Mouse (Mus musculus) forebrain, embryonic 12.5 days (tissue): Measurements from ENCODE around the gene Chdh. TPM values are rescaled to one million over a fixed set of nuclear protein-coding genes. Genes with fewer than 3 reads are reported as not detected.

Experiments
- ATAC-seq: fragments of 200-750 bp; cut with Nextera tagmentation; 2 replicates; pipeline ENCODE4 v1.8.0; 2017; ENCODE audit warnings: moderate TSS enrichment; ENCODE audit not compliant: low FRiP score
- H3K27ac ChIP-seq: fragments of 300-500 bp; sonication (generic); 2 replicates; pipeline ENCODE4 v1.5.1; 2016; ENCODE audit warnings: mild to moderate bottlenecking
- H3K27me3 ChIP-seq: fragments of 300-500 bp; sonication (generic); 2 replicates; pipeline ENCODE4 v1.6.1; 2016; ENCODE audit warnings: mild to moderate bottlenecking
- H3K36me3 ChIP-seq: fragments of 300-500 bp; sonication (generic); replicated peaks from 2 replicates; pipeline ENCODE4 v1.6.1; 2016; ENCODE audit warnings: mild to moderate bottlenecking
- H3K4me1 ChIP-seq: fragments of 300-500 bp; sonication (generic); 2 replicates; pipeline ENCODE4 v1.6.1; 2016
- H3K4me2 ChIP-seq: fragments of 300-500 bp; sonication (generic); 2 replicates; pipeline ENCODE4 v1.6.1; 2016; ENCODE audit warnings: mild to moderate bottlenecking, moderate library complexity
- H3K4me3 ChIP-seq: fragments of 300-500 bp; sonication (generic); replicated peaks from 2 replicates; pipeline ENCODE4 v1.5.1; 2016; ENCODE audit warnings: mild to moderate bottlenecking
- H3K9ac ChIP-seq: fragments of 300-500 bp; sonication (generic); 2 replicates; pipeline ENCODE4 v1.6.1; 2016; ENCODE audit warnings: mild to moderate bottlenecking
- H3K9me3 ChIP-seq: fragments of 300-500 bp; sonication (generic); 2 replicates; pipeline ENCODE4 v1.6.1; 2016
- WGBS: fragments of 180-500 bp; shearing (Covaris S2); methylation state at CpG from one replicate; pipeline ENCODE4 v1.1.7; 2016; 5-methylcytosine and 5-hydroxymethylcytosine counted together
- polyA plus RNA-seq: library from polyadenylated mRNA; unstranded; fragments of >200 nt; fragmentation: Nextera tagmentation; extraction: Ambion mirVana; gene quantifications from 2 replicates; pipeline ENCODE4 v1.2.1, GENCODE M21; 2016

Chdh gene
- 0.04 TPM in 1 of 2 replicates, not detected in the other for polyA plus RNA-seq

DNA sequence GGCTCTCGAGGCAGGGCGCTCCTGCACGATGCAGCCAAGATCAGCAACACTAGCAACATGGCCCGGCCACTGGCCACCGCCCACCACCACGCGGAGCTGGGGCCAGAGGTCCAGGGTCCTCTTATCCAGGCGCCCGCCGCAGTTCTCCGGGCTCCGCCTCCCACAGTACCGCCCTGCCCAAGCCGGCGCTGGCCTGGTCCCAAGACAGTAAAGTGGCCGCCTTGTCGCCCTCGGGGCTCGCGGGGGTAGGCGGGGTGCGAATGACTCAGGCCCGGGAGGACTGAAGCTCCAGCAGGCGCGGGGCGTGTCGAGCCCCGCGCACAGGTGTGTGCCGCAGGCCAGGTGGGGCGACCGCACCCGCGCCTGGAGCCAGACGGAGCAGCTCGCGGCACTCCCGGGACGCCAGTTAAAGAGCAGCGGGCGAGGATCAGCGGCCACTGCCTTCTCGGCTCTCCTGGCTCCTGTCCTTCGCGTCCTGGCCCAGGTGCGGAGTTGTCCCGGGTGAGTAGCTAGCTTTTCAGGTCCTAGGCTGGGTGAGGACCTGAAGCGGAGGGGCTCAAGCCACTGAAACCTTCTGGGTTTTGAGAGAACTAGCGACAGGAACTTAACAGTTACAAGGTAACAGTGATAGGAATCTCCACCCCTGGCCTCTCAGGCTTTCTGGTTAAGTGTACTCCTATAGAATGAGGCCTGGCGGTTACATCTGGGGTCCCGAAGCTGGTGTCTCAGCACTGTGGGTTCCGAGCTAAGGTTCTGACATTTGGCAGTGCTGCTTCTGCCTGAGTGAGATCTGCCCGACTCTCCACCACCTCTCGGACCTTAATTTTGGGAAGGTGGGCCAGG is at the start of gene Chdh, which contains the start of gene Il17rb:
Chdh (plus strand) TSS at position 291 of the 843 bp plus-strand sequence.
Il17rb (minus strand) TSS at position 164 of the 843 bp plus-strand sequence.
- peak; percentile 33; the same call in 1 of the 2 replicates for ATAC-seq
- Histone ChIP-seq H3K36me3 (no peaks in the 10 kb centered on the region), H3K27me3 (peaks cover 31% of the 10 kb centered on the region), H3K4me2 (peak within 1 kb of the TSS; percentile 88), H3K9me3 (no peaks in the 10 kb centered on the region), H3K4me1 (peaks cover 7% of the 10 kb centered on the region), H3K27ac (no peak within 1 kb of the TSS), H3K4me3 (peak within 1 kb of the TSS; percentile 43), H3K9ac (peak within 1 kb of the TSS; percentile 47)
- WGBS: 10% methylated on average over 54 of the region's 54 CpGs

DNA sequence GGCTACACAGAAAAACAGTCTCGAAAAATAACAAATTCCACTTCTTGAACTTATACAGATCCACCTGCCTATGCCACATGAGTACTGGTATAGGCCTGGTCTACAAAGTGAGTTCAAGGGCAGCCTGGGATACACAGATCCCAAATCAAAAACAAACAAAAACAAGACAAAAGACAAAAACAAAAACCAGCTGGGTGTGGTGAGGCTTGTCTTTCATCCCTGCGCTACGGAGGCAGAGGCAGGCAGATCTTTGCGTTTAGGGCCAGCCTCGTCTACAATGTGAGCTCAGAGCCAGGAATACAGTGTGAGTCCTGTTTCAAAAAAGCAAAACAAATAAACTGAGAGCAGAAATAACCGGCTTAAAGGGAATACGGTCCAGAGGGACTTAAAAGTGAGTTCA is 41.2 kb upstream of the Chdh start:
- peak; percentile 7; the same call in 1 of the 2 replicates for ATAC-seq
- H3K9ac ChIP-seq: peak overlapping the region; percentile 33; the same call in 1 of the 2 replicates
- H3K4me3 ChIP-seq: peak overlapping the region; percentile 71
- H3K9me3 ChIP-seq: no peaks in the 10 kb centered on the region
- H3K27me3 ChIP-seq: no peaks in the 10 kb centered on the region
- peaks cover 19% of the 10 kb centered on the region for H3K36me3 ChIP-seq
- WGBS: 62% methylated on average over 7 of the region's 7 CpGs
- peaks cover 27% of the 10 kb centered on the region for H3K4me1 ChIP-seq
- H3K27ac ChIP-seq: peak overlapping the region; percentile 53; the same call in 1 of the 2 replicates
- peak overlapping the region; percentile 63 for H3K4me2 ChIP-seq

DNA sequence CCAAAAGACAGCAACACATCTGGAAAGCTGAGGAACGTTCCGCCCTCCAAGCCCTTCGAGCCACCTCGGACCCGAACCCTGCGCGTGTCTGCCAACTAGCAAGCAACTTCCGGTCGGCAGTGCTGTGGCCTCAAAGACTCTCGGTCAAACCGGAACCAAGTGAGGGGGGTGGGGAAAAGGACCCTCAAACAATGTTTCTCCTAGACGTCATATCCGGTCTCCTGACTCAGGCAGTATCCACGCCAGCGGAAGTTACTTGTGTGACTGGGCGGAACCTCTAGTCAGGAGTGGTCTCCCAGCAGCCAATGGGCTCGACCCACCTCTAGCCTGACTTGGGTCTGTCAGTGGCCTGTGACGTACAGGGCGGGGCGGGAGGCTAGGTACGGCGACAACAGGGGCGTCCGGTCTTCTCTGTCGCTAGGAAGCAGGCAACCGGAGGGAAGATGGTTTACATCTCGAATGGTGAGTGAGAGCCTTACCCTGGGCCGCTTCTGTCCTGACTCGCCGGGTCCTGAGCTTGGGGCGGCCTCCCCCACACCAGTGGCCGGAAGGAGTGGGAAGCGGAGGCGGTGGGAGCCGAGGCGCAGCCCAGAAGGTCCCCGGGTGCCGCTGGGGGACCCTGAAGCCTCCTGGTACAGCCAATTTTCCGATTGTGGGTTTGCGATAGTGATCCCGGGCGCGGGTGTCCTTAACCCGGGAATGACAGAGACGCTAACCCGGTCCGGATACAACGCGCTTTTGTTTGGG is 40.6 kb upstream of the Chdh start, which contains the start of gene Selenok:
Selenok (plus strand) TSS at position 234 of the 747 bp plus-strand sequence.
- Histone ChIP-seq H3K4me2 (peak within 1 kb of the TSS; percentile 73), H3K4me1 (peaks cover 27% of the 10 kb centered on the region), H3K36me3 (peaks cover 25% of the 10 kb centered on the region), H3K9me3 (no peaks in the 10 kb centered on the region), H3K27ac (peak within 1 kb of the TSS; percentile 70), H3K27me3 (no peaks in the 10 kb centered on the region), H3K4me3 (peak within 1 kb of the TSS; percentile 71), H3K9ac (peak within 1 kb of the TSS; percentile 76)
- ATAC-seq: peak; percentile 100
- under 1% methylated on average over 49 of the region's 49 CpGs for WGBS

DNA sequence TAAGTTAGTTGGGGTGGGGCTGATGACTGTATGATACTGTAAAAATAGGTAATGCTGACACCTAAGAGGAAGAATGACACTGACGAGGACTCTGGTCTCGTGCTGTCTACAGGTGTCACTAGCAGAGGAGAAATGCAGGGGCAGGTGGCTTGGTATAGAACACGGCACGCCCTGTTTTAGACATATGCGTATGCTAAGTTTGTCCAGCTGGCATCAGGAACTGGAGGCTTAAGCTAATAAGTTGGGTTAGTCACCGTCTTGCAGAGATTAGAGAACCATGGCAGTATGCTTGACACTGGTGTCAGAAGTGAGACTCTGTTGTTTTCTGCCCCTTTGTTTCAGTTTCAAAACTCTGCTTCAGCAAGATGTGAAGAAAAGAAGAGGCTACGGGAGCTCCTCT is 37.4 kb upstream of the Chdh start:
- H3K27me3 ChIP-seq: no peaks in the 10 kb centered on the region
- peaks cover 46% of the 10 kb centered on the region for H3K36me3 ChIP-seq
- H3K9ac ChIP-seq: no peak overlapping the region
- H3K9me3 ChIP-seq: no peaks in the 10 kb centered on the region
- no peak for ATAC-seq
- no peak overlapping the region for H3K4me3 ChIP-seq
- peaks cover 27% of the 10 kb centered on the region for H3K4me1 ChIP-seq
- no peak overlapping the region for H3K27ac ChIP-seq
- 94% methylated on average over 7 of the region's 7 CpGs for WGBS
- no peak overlapping the region for H3K4me2 ChIP-seq

DNA sequence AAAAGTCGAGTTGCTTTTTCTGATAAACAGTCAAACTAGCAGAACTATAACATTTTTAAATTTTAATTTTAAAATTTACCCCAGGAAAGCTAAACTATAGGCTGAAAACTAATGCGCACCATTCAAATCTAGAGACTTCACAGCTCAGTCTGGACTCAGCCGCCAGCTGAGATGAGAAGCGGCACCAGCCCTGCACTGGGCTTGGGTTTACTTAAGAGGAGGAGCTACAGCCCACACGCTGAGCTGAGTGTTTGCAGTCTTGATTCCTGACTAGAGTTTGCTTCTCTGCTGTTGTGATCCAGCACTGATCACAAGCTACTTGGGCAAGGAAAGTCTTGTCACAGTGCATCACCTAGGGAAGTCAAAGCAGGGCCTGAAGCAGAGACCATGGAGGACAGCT is 36.8 kb upstream of the Chdh start:
- Histone ChIP-seq H3K27ac (no peak overlapping the region), H3K9ac (no peak overlapping the region), H3K9me3 (no peaks in the 10 kb centered on the region), H3K4me1 (peaks cover 27% of the 10 kb centered on the region), H3K4me2 (no peak overlapping the region), H3K4me3 (no peak overlapping the region), H3K36me3 (peaks cover 46% of the 10 kb centered on the region), H3K27me3 (no peaks in the 10 kb centered on the region)
- WGBS: 91% methylated on average over 5 of the region's 5 CpGs
- no peak for ATAC-seq

DNA sequence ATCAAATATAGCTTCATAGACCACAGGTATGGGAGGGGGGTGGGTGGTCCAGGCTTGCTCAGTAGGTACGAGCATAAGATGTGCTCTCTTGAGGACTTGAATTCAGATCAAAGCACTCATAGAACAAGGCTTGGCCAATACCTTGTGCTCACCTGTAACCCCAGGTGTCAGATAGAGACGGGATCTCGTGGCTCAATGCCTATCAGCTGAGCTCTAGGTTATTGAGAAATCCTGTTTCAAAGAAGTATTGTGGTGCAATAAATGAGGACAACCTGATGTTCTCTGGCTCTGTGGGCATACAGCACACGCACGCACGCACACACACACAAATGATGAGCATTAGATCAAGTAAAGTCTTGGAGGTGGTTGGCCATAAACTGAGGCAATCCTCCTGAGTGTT is 31.9 kb upstream of the Chdh start:
- no peak for ATAC-seq
- Histone ChIP-seq H3K4me2 (no peak overlapping the region), H3K27me3 (no peaks in the 10 kb centered on the region), H3K4me3 (no peak overlapping the region), H3K9me3 (no peaks in the 10 kb centered on the region), H3K27ac (no peak overlapping the region), H3K9ac (no peak overlapping the region), H3K4me1 (peaks cover 9% of the 10 kb centered on the region), H3K36me3 (peaks cover 53% of the 10 kb centered on the region)
- 94% methylated on average over 6 of the region's 6 CpGs for WGBS

DNA sequence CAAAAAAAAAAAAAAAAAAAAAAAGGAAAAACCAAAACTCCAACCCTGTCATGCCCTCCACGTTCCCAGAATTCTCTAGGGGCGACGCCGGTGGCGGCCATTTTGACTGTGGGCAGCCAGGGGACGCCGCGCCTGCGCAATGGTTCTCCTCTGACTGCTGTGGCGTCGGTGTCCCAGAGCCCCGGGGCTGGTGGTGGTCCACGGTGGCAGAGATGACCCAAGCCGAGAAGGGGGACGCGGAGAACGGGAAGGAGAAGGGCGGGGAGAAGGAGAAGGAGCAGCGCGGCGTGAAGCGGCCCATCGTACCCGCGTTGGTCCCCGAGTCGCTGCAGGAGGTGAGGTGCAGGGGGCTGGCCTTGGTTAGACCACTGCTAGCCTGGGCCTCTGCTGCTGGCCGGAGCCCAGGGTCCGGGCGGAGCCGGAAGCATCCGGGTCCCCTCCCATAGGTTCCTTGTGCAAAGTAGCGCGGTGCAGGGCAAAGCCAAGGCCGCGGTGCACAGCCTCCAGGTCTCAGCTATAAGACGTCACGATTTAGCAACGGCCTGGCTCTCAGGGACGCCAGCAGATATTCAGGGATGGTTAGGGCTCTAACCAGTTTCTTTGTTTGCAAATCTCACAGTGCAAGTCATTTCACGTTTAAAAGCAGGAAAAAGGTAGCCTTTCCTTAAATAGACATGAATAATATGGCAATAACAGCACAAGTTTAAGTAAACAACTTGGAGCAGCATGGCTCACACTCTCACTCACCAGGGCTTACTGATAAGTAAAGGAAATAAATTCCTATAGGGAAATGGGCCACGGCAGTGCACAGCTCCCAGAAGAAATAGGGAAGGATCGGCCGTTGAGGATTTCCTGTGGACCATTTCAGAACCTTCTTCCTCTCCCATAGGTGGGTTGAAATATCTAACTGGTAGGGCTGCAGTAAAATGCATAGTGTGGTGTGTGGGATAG is 30.3 kb upstream of the Chdh start, which contains the start of gene Actr8:
Actr8 (plus strand) TSS at position 84 of the 951 bp plus-strand sequence.
- ATAC-seq: peak; percentile 95
- peak within 1 kb of the TSS; percentile 62 for H3K4me2 ChIP-seq
- H3K4me1 ChIP-seq: peaks cover 9% of the 10 kb centered on the region
- 3% methylated on average over 44 of the region's 44 CpGs for WGBS
- H3K36me3 ChIP-seq: peaks cover 53% of the 10 kb centered on the region
- H3K27ac ChIP-seq: peak within 1 kb of the TSS; percentile 78
- H3K27me3 ChIP-seq: no peaks in the 10 kb centered on the region
- peak within 1 kb of the TSS; percentile 74 for H3K9ac ChIP-seq
- no peaks in the 10 kb centered on the region for H3K9me3 ChIP-seq
- peak within 1 kb of the TSS; percentile 61 for H3K4me3 ChIP-seq

DNA sequence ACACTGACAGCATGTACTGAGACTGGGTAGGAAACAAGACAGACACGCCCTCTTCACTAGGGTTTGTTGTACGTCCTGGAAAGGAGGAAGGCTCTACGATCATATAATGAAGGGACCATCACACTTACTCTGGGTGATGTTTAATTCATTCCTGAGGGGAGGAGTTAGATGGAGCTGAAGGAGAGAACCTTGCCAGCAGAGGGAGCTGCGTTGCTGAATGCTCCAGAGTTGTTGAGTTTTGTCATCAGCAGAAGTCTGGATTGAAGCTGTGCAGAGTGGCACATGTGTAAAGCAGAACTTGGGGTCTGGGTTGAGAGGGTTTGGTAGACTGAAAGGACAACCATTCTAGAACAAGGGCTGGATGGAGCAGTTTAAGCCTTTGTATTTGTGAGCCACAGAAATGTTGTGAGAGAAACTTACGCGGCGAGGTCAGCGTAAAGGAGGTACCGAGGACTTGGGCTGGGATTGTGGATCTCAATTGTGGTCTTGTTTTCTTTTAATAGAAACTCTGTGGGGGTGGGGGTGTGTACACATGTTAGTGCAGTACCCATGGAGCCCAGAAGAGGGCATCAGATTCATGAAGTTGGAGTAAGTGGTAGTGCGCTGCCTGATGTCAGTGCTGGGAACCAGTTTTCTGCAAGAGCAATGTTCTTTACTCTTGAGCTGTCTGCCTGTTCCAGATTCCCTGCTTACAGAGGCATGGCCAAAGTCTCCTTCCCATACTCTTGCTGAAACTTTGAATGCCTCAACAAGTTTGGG is 28.2 kb upstream of the Chdh start:
- Histone ChIP-seq H3K9ac (no peak overlapping the region), H3K4me2 (no peak overlapping the region), H3K9me3 (no peaks in the 10 kb centered on the region), H3K27me3 (no peaks in the 10 kb centered on the region), H3K36me3 (peaks cover 57% of the 10 kb centered on the region), H3K4me3 (no peak overlapping the region), H3K4me1 (peaks cover 9% of the 10 kb centered on the region), H3K27ac (no peak overlapping the region)
- ATAC-seq: no peak
- WGBS: 94% methylated on average over 10 of the region's 10 CpGs

DNA sequence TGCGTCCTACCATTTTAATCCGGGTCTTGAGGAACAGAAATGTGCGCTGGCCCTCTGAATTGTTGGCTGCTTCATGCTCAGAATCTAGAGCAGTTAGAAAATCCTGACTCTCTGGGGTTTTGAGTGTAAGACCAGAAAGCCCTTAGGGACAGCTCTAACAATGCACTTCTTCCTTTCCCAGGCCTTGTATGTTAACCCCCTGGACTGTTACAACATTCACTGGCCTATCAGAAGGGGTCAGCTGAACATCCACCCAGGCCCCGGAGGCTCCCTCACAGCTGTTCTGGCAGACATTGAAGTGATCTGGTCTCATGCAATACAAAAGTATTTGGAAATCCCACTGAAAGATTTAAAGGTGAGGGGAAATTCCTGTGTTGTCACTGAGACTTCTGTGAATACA is 22.7 kb upstream of the Chdh start:
- H3K27me3 ChIP-seq: no peaks in the 10 kb centered on the region
- peaks cover 100% of the 10 kb centered on the region for H3K36me3 ChIP-seq
- H3K9me3 ChIP-seq: no peaks in the 10 kb centered on the region
- H3K9ac ChIP-seq: no peak overlapping the region
- no peaks in the 10 kb centered on the region for H3K4me1 ChIP-seq
- 93% methylated on average over 4 of the region's 4 CpGs for WGBS
- H3K27ac ChIP-seq: no peak overlapping the region
- H3K4me3 ChIP-seq: no peak overlapping the region
- H3K4me2 ChIP-seq: no peak overlapping the region
- no peak for ATAC-seq

DNA sequence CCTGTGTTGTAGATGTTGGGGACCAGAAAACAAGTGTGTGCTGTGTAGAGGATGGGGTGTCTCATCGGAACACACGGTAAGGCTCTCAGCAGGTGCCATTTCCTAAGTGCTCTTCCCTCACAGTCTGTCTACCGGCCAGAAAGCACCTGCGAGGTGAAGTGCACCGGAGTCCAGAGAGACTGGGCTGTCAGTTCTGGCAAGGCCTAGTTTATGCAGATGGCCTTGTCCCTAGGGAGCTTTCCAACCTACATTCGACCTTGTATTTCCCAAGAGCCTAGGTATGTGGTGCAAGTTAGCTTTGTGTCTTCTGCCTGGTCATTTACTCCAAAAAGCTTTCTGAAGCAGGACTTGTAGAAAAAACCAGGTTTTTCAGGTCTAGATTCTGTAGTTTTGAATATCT is 21.5 kb upstream of the Chdh start:
- Histone ChIP-seq H3K9me3 (no peaks in the 10 kb centered on the region), H3K9ac (no peak overlapping the region), H3K4me1 (no peaks in the 10 kb centered on the region), H3K27me3 (no peaks in the 10 kb centered on the region), H3K36me3 (peaks cover 100% of the 10 kb centered on the region), H3K4me2 (no peak overlapping the region), H3K4me3 (no peak overlapping the region), H3K27ac (no peak overlapping the region)
- WGBS: 92% methylated on average over 6 of the region's 6 CpGs
- ATAC-seq: no peak

DNA sequence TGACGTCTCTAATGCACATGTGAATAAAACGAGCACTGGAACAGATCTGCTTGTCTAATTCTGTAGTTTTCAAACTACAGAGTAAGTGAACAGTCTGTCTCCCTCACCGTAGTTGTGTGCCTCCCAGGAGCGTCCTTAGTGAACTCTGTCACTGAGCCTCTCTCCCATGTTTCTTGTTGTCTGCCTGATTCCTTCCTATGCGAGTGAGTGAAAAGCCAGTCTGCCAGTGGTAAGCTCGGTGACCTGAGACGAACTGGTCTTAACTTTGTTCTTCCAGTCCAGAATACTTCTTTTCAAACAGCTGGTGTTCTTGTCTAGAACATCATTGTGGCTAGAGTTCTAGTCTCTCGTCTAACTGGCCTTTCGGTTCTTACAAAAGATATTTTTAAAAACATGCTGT is 21.1 kb upstream of the Chdh start:
- no peak overlapping the region for H3K4me3 ChIP-seq
- no peaks in the 10 kb centered on the region for H3K9me3 ChIP-seq
- no peaks in the 10 kb centered on the region for H3K27me3 ChIP-seq
- 94% methylated on average over 9 of the region's 9 CpGs for WGBS
- H3K36me3 ChIP-seq: peaks cover 100% of the 10 kb centered on the region
- no peaks in the 10 kb centered on the region for H3K4me1 ChIP-seq
- ATAC-seq: no peak
- H3K27ac ChIP-seq: no peak overlapping the region
- no peak overlapping the region for H3K4me2 ChIP-seq
- H3K9ac ChIP-seq: no peak overlapping the region
